Mouse (Mus musculus) small intestine, adult 2 months (tissue): ENCODE data around the gene Spaar.

ENCODE experiments used
- CTCF ChIP-seq: fragments of 200-500 bp; IDR thresholded peaks from 2 replicates; pipeline ENCODE4 v1.5.1; 2012; ENCODE audit warnings: low read depth, mild to moderate bottlenecking, control low read depth, inconsistent platforms, low read length, moderate library complexity, mixed read lengths; ENCODE audit not compliant: insufficient replicate concordance, insufficient read length; ENCODE audit errors: extremely low read depth
- POLR2A ChIP-seq: fragments of 200-500 bp; IDR thresholded peaks from 2 replicates; pipeline ENCODE4 v1.6.1; 2012; ENCODE audit warnings: low read depth, mild to moderate bottlenecking, control low read depth, inconsistent platforms, low read length, moderate library complexity

- TF ChIP-seq CTCF (no peak), POLR2A (no peak)
Measured at GRCm38 (mm10) chr4:43727718-43728575, 1.9 kb upstream of the Spaar start.
